Mouse (Mus musculus) testis, postnatal 14 days (tissue): ENCODE measurements around the gene Tmem41b.

Experiments
- DNase-seq: peaks from one replicate; pipeline ENCODE4 v3.0.0; 2021; ENCODE audit warnings: low spot score

Tmem41b gene

GRCm38 (mm10) chr7:109922889-109923288 lies 63.8 kb downstream of the Tmem41b start:
- DNase-seq: no peak
